Mouse (Mus musculus): ENCODE measurements around the gene Nfat5. TPM values are rescaled to one million over a fixed set of nuclear protein-coding genes. Genes with fewer than 3 reads are reported as not detected.
A peak's percentile ranks its signal among the peaks of the same experiment; 100 is the strongest.

The Nfat5 gene
- polyA plus RNA-seq, 1 experiment from 2014 or later, result 23.5 TPM

GRCm38 (mm10) chr8:107293641-107294628 lies 665 bp downstream of the Nfat5 start:
- peak; percentile 61 for ATAC-seq (ENCODE audit: insufficient number of reproducible peaks, insufficient read depth, low FRiP score, low TSS enrichment, low read depth)
- H3K27ac ChIP-seq, result peak overlapping the region; percentile 98

GRCm38 (mm10) chr8:107295450-107295849 lies 2.2 kb downstream of the Nfat5 start:
- peaks cover 10% of the 10 kb centered on the region for H3K36me3 ChIP-seq
- no peaks in the 10 kb centered on the region for H3K9me3 ChIP-seq
- peak overlapping the region; percentile 80 for H3K4me2 ChIP-seq
- H3K27me3 ChIP-seq, result no peaks in the 10 kb centered on the region
- no peak overlapping the region for H3K27ac ChIP-seq
- peaks cover 25% of the 10 kb centered on the region for H3K4me1 ChIP-seq
- peak overlapping the region; percentile 11; the same call in 1 of the 2 replicates for H3K9ac ChIP-seq
- no peak overlapping the region; the same call in 1 of the 2 replicates for H3K4me3 ChIP-seq
- ATAC-seq (ENCODE audit: insufficient number of reproducible peaks, insufficient read depth, low FRiP score, low TSS enrichment, low read depth), result no peak
- WGBS, result 67% methylated on average over 1 of the region's 1 CpGs

More at GRCm38 (mm10) chr8:107293641-107294628, 665 bp downstream of the Nfat5 start:
- peak overlapping the region; percentile 96 for H3K4me3 ChIP-seq
- no peaks in the 10 kb centered on the region for H3K36me3 ChIP-seq
- no peaks in the 10 kb centered on the region for H3K9me3 ChIP-seq
- peak overlapping the region; percentile 80 for H3K4me2 ChIP-seq
- H3K4me1 ChIP-seq, result peaks cover 25% of the 10 kb centered on the region
- WGBS, result under 1% methylated on average over 77 of the region's 98 CpGs
- H3K27me3 ChIP-seq, result no peaks in the 10 kb centered on the region
- H3K9ac ChIP-seq, result peak overlapping the region; percentile 97

GRCm38 (mm10) chr8:107311876-107312275 lies 18.6 kb downstream of the Nfat5 start:
- Histone ChIP-seq H3K4me1 (no peaks in the 10 kb centered on the region), H3K27me3 (no peaks in the 10 kb centered on the region), H3K4me2 (no peak overlapping the region), H3K9me3 (no peaks in the 10 kb centered on the region), H3K9ac (no peak overlapping the region), H3K4me3 (no peak overlapping the region), H3K27ac (no peak overlapping the region), H3K36me3 (peaks cover 3% of the 10 kb centered on the region; the same call in 1 of the 2 replicates)
- no peak for ATAC-seq (ENCODE audit: insufficient number of reproducible peaks, insufficient read depth, low FRiP score, low TSS enrichment, low read depth)

GRCm38 (mm10) chr8:107324142-107324541 lies 30.9 kb downstream of the Nfat5 start:
- Histone ChIP-seq H3K9ac (no peak overlapping the region), H3K27me3 (no peaks in the 10 kb centered on the region), H3K4me3 (no peak overlapping the region), H3K36me3 (no peaks in the 10 kb centered on the region), H3K9me3 (no peaks in the 10 kb centered on the region), H3K4me1 (peaks cover 5% of the 10 kb centered on the region), H3K4me2 (no peak overlapping the region), H3K27ac (no peak overlapping the region)
- 0% methylated on average over 1 of the region's 1 CpGs for WGBS
- no peak for ATAC-seq (ENCODE audit: insufficient number of reproducible peaks, insufficient read depth, low FRiP score, low TSS enrichment, low read depth)

GRCm38 (mm10) chr8:107329595-107329994 lies 36.3 kb downstream of the Nfat5 start:
- H3K4me1 ChIP-seq, result no peaks in the 10 kb centered on the region
- H3K4me3 ChIP-seq, result no peak overlapping the region
- no peak for ATAC-seq (ENCODE audit: insufficient number of reproducible peaks, insufficient read depth, low FRiP score, low TSS enrichment, low read depth)
- no peaks in the 10 kb centered on the region for H3K9me3 ChIP-seq
- H3K27me3 ChIP-seq, result no peaks in the 10 kb centered on the region
- H3K27ac ChIP-seq, result no peak overlapping the region
- H3K36me3 ChIP-seq, result no peaks in the 10 kb centered on the region
- WGBS, result 82% methylated on average over 1 of the region's 1 CpGs
- H3K9ac ChIP-seq, result no peak overlapping the region
- H3K4me2 ChIP-seq, result no peak overlapping the region

GRCm38 (mm10) chr8:107336480-107336879 lies 43.2 kb downstream of the Nfat5 start:
- Histone ChIP-seq H3K4me2 (no peak overlapping the region), H3K27me3 (no peaks in the 10 kb centered on the region), H3K9me3 (no peaks in the 10 kb centered on the region), H3K27ac (no peak overlapping the region), H3K4me3 (no peak overlapping the region), H3K9ac (no peak overlapping the region), H3K4me1 (no peaks in the 10 kb centered on the region), H3K36me3 (peaks cover 10% of the 10 kb centered on the region)
- WGBS, result 89% methylated on average over 1 of the region's 1 CpGs
- ATAC-seq (ENCODE audit: insufficient number of reproducible peaks, insufficient read depth, low FRiP score, low TSS enrichment, low read depth), result no peak

GRCm38 (mm10) chr8:107370311-107370710 lies 77.0 kb downstream of the Nfat5 start:
- H3K4me1 ChIP-seq, result no peaks in the 10 kb centered on the region
- no peak overlapping the region for H3K4me2 ChIP-seq
- H3K4me3 ChIP-seq, result no peak overlapping the region
- WGBS, result 85% methylated on average over 4 of the region's 4 CpGs
- H3K27me3 ChIP-seq, result no peaks in the 10 kb centered on the region
- H3K9me3 ChIP-seq, result no peaks in the 10 kb centered on the region
- no peak overlapping the region for H3K9ac ChIP-seq
- H3K36me3 ChIP-seq, result peaks cover 72% of the 10 kb centered on the region
- no peak overlapping the region for H3K27ac ChIP-seq
- no peak for ATAC-seq (ENCODE audit: insufficient number of reproducible peaks, insufficient read depth, low FRiP score, low TSS enrichment, low read depth)

GRCm38 (mm10) chr8:107377346-107377745 lies 84.1 kb downstream of the Nfat5 start:
- no peak for ATAC-seq (ENCODE audit: insufficient number of reproducible peaks, insufficient read depth, low FRiP score, low TSS enrichment, low read depth)
- H3K9me3 ChIP-seq, result no peaks in the 10 kb centered on the region

GRCm38 (mm10) chr8:107380734-107381133 lies 87.5 kb downstream of the Nfat5 start:
- H3K4me3 ChIP-seq, result no peak overlapping the region
- no peak overlapping the region for H3K27ac ChIP-seq
- peaks cover 29% of the 10 kb centered on the region for H3K36me3 ChIP-seq
- no peak overlapping the region for H3K9ac ChIP-seq
- H3K4me1 ChIP-seq, result peaks cover 3% of the 10 kb centered on the region
- ATAC-seq (ENCODE audit: insufficient number of reproducible peaks, insufficient read depth, low FRiP score, low TSS enrichment, low read depth), result no peak
- 89% methylated on average over 8 of the region's 8 CpGs for WGBS
- H3K27me3 ChIP-seq, result no peaks in the 10 kb centered on the region
- H3K4me2 ChIP-seq, result no peak overlapping the region
- H3K9me3 ChIP-seq, result no peaks in the 10 kb centered on the region

More at GRCm38 (mm10) chr8:107377346-107377745, 84.1 kb downstream of the Nfat5 start:
- Histone ChIP-seq H3K27me3 (no peaks in the 10 kb centered on the region), H3K4me1 (no peaks in the 10 kb centered on the region), H3K9ac (no peak overlapping the region), H3K4me3 (no peak overlapping the region), H3K36me3 (peaks cover 39% of the 10 kb centered on the region), H3K27ac (no peak overlapping the region), H3K4me2 (no peak overlapping the region)
- WGBS, result 91% methylated on average over 3 of the region's 3 CpGs

- Histone ChIP-seq H3K4me1 (peaks cover 3% of the 10 kb centered on the region), H3K36me3 (peaks cover 27% of the 10 kb centered on the region), H3K4me2 (no peak overlapping the region), H3K9me3 (no peaks in the 10 kb centered on the region), H3K27me3 (no peaks in the 10 kb centered on the region), H3K27ac (no peak overlapping the region), H3K4me3 (no peak overlapping the region), H3K9ac (no peak overlapping the region)
- no peak for ATAC-seq (ENCODE audit: insufficient number of reproducible peaks, insufficient read depth, low FRiP score, low TSS enrichment, low read depth)
- WGBS, result 91% methylated on average over 4 of the region's 4 CpGs
Observed at GRCm38 (mm10) chr8:107381666-107382065, 88.4 kb downstream of the Nfat5 start.

GRCm38 (mm10) chr8:107382898-107383297 lies 89.6 kb downstream of the Nfat5 start:
- 69% methylated on average over 4 of the region's 4 CpGs for WGBS
- Histone ChIP-seq H3K9me3 (no peaks in the 10 kb centered on the region), H3K27me3 (no peaks in the 10 kb centered on the region), H3K27ac (no peak overlapping the region), H3K4me1 (peaks cover 4% of the 10 kb centered on the region), H3K36me3 (peaks cover 25% of the 10 kb centered on the region), H3K4me3 (no peak overlapping the region), H3K9ac (no peak overlapping the region), H3K4me2 (no peak overlapping the region)
- ATAC-seq (ENCODE audit: insufficient number of reproducible peaks, insufficient read depth, low FRiP score, low TSS enrichment, low read depth), result no peak; the same call in 1 of the 2 replicates

- no peak overlapping the region for H3K4me2 ChIP-seq
- WGBS, result 44% methylated on average over 5 of the region's 5 CpGs
- H3K27me3 ChIP-seq, result no peaks in the 10 kb centered on the region
- no peak overlapping the region for H3K27ac ChIP-seq
- ATAC-seq (ENCODE audit: insufficient number of reproducible peaks, insufficient read depth, low FRiP score, low TSS enrichment, low read depth), result no peak
- peaks cover 13% of the 10 kb centered on the region for H3K36me3 ChIP-seq
- H3K9ac ChIP-seq, result no peak overlapping the region
- no peak overlapping the region for H3K4me3 ChIP-seq
- H3K9me3 ChIP-seq, result no peaks in the 10 kb centered on the region
- peaks cover 20% of the 10 kb centered on the region for H3K4me1 ChIP-seq
Observed at GRCm38 (mm10) chr8:107384651-107385050, 91.4 kb downstream of the Nfat5 start.

All from embryonic facial prominence, embryonic 13.5 days (tissue).